Mouse (Mus musculus) hindbrain, embryonic 11.5 days (tissue): ENCODE results near the gene Klhdc8a. TPM values are rescaled to one million over a fixed set of nuclear protein-coding genes. Genes with fewer than 3 reads are reported as not detected.
"Not testable (repeated sequence)": the region's sequence is repeated elsewhere in the genome, so short reads cannot be mapped to it uniquely, and the experiment has no call there.

Experiments used
- ATAC-seq: fragments of 200-750 bp; cut with Nextera tagmentation; 2 replicates; pipeline ENCODE4 v1.8.0; 2017; ENCODE audit warnings: mild to moderate bottlenecking, moderate TSS enrichment, moderate library complexity; ENCODE audit not compliant: low FRiP score
- DNase-seq: peaks from one replicate; pipeline ENCODE4 v3.0.0-alpha.2; 2015; ENCODE audit warnings: low spot score
- H3K27ac ChIP-seq: fragments of 300-500 bp; sonication (generic); 2 replicates; pipeline ENCODE4 v1.5.1; 2014; ENCODE audit warnings: mild to moderate bottlenecking, low read depth, low read length
- H3K27me3 ChIP-seq: fragments of 300-500 bp; sonication (generic); 2 replicates; pipeline ENCODE4 v1.6.1; 2014; ENCODE audit warnings: mild to moderate bottlenecking, low read length, moderate library complexity, mixed read lengths; ENCODE audit not compliant: control insufficient read depth, insufficient read depth
- H3K36me3 ChIP-seq: fragments of 300-500 bp; sonication (generic); 2 replicates; pipeline ENCODE4 v1.6.1; 2014; ENCODE audit warnings: mild to moderate bottlenecking, low read length, moderate library complexity, mixed read lengths; ENCODE audit not compliant: control insufficient read depth, insufficient read depth
- H3K4me1 ChIP-seq: fragments of 300-500 bp; sonication (generic); replicated peaks from 2 replicates; pipeline ENCODE4 v1.6.1; 2014; ENCODE audit warnings: low read length, mixed read lengths; ENCODE audit not compliant: control insufficient read depth, insufficient read depth
- H3K4me2 ChIP-seq: fragments of 300-500 bp; sonication (generic); replicated peaks from 2 replicates; pipeline ENCODE4 v1.6.1; 2014; ENCODE audit warnings: mild to moderate bottlenecking, low read depth, low read length
- H3K4me3 ChIP-seq: fragments of 300-500 bp; sonication (generic); 2 replicates; pipeline ENCODE4 v1.5.1; 2014; ENCODE audit warnings: low read depth, low read length
- H3K9ac ChIP-seq: fragments of 300-500 bp; sonication (generic); 2 replicates; pipeline ENCODE4 v1.6.1; 2014; ENCODE audit warnings: low read depth, low read length
- H3K9me3 ChIP-seq: fragments of 300-500 bp; sonication (generic); 2 replicates; pipeline ENCODE4 v1.6.1; 2016; ENCODE audit warnings: low read length; ENCODE audit not compliant: control insufficient read depth
- WGBS: fragments of 180-500 bp; shearing (Covaris S2); extraction: QIAGEN DNeasy Blood & Tissue Kit; methylation state at CpG from one replicate; pipeline ENCODE4 v1.1.7; 2014; 5-methylcytosine and 5-hydroxymethylcytosine counted together
- polyA plus RNA-seq: library from polyadenylated mRNA; unstranded; fragments of >200 nt; fragmentation: Nextera tagmentation; extraction: Ambion mirVana; gene quantifications from 2 replicates; pipeline ENCODE4 v1.2.1, GENCODE M21; 2014

Klhdc8a gene
- polyA plus RNA-seq, 1 experiment from 2014 or later = 3.0 TPM

DNA sequence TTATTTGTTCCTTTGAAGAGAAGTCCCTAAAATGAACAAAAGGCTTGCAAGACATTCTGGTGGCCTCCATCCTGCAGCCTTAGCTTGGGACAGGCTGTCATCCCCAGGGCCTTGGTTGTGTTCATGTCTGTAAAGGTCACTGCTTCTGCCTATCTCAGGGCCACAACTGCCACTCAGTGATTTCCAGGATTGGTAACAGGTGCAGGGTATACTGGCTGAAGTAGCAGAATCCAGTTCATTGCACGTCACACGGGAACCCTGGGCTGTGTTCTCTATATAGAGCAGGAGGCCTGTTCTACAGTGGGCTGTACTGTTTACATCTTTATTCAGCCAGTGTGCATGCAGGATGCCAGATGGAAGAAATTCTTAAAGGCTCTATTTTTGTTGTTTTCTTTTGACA lies 30.5 kb upstream of the Klhdc8a start:
- no peak for ATAC-seq
- no peaks in the 10 kb centered on the region for H3K27me3 ChIP-seq
- H3K9ac ChIP-seq = no peak overlapping the region
- no peak overlapping the region for H3K4me2 ChIP-seq
- H3K4me1 ChIP-seq = no peaks in the 10 kb centered on the region
- no peaks in the 10 kb centered on the region for H3K36me3 ChIP-seq
- H3K27ac ChIP-seq = no peak overlapping the region
- H3K9me3 ChIP-seq = no peaks in the 10 kb centered on the region
- WGBS = 87% methylated on average over 2 of the region's 2 CpGs
- H3K4me3 ChIP-seq = no peak overlapping the region
- no peak for DNase-seq

DNA sequence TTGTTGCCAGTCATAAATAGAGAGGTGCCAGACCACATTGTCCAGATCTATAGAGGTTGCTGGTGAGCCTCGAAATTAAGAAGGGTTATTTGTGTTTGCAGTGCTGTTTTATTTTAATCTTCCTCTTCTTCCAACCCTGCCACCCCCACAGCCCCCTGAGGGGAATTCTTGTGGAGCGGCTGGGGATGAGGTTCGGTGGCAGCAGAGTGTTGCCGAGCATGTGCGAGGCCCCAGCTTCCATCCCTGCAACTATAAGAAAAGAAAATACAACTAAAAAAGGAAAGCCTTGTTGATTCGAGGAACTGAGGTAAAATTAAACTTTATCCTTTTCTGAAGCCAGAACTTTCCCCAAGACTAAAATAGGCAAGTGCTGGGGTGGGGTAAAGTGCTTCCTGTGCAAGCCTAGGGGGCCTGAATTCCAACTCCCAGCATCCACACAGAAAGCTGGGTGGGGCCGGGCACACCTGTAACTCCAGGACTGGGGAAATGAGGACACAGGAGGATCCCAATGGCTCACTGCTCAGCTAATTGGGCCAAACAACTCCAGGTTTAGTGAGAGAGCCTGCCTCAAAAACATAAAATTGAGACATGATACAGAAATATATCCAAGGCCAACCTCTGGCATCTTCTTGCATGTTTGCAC lies 29.9 kb upstream of the Klhdc8a start:
- Histone ChIP-seq H3K9ac (no peak overlapping the region), H3K4me3 (no peak overlapping the region), H3K9me3 (no peaks in the 10 kb centered on the region), H3K36me3 (no peaks in the 10 kb centered on the region), H3K27me3 (no peaks in the 10 kb centered on the region), H3K4me1 (no peaks in the 10 kb centered on the region), H3K4me2 (no peak overlapping the region), H3K27ac (no peak overlapping the region)
- DNase-seq (no peak), ATAC-seq (no peak)
- WGBS = 60% methylated on average over 7 of the region's 7 CpGs

- H3K9me3 ChIP-seq = no peaks in the 10 kb centered on the region
- H3K4me2 ChIP-seq = no peak overlapping the region
- H3K27ac ChIP-seq = no peak overlapping the region
- no peak for ATAC-seq
- H3K4me3 ChIP-seq = no peak overlapping the region
- DNase-seq = no peak
- H3K27me3 ChIP-seq = no peaks in the 10 kb centered on the region
- WGBS = 56% methylated on average over 3 of the region's 3 CpGs
- no peaks in the 10 kb centered on the region for H3K4me1 ChIP-seq
- no peak overlapping the region for H3K9ac ChIP-seq
- no peaks in the 10 kb centered on the region for H3K36me3 ChIP-seq
These were observed 27.2 kb upstream of the Klhdc8a start for GRCm38 (mm10) chr1:132271237-132271636.

DNA sequence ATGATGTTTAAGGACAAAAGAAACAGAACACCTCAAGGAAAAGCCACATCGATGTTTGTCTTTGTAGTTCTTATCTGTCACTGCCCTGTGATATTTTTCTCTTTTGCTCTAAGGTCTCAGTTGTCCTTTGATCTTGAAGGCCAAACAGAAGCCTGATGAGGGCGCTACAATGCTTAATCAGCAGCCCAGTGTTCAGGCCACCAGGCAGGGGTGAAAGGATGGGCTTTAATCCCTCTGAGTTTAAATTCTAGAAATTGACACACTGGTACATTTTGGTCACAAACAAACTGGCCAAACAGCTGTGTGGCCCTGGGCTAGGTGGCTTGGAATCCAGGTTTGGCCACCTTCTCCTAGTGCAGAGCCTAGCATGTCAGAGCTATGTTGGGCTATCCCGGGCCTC lies 21.7 kb upstream of the Klhdc8a start:
- Histone ChIP-seq H3K27ac (no peak overlapping the region), H3K4me2 (no peak overlapping the region), H3K36me3 (no peaks in the 10 kb centered on the region), H3K27me3 (no peaks in the 10 kb centered on the region), H3K9ac (no peak overlapping the region), H3K9me3 (no peaks in the 10 kb centered on the region), H3K4me3 (no peak overlapping the region), H3K4me1 (no peaks in the 10 kb centered on the region; the same call in 1 of the 2 replicates)
- ATAC-seq (no peak), DNase-seq (no peak)
- 80% methylated on average over 3 of the region's 3 CpGs for WGBS

- no peak for ATAC-seq
These were observed 21.3 kb upstream of the Klhdc8a start for GRCm38 (mm10) chr1:132277124-132277523.

GRCm38 (mm10) chr1:132280636-132281035 lies 17.8 kb upstream of the Klhdc8a start:
- H3K4me3 ChIP-seq, H3K4me2 ChIP-seq, H3K27me3 ChIP-seq, DNase-seq, ATAC-seq, H3K4me1 ChIP-seq, H3K36me3 ChIP-seq, H3K27ac ChIP-seq, H3K9me3 ChIP-seq, H3K9ac ChIP-seq: not testable (repeated sequence)
- 73% methylated on average over 6 of the region's 6 CpGs for WGBS

More at GRCm38 (mm10) chr1:132277124-132277523, 21.3 kb upstream of the Klhdc8a start:
- Histone ChIP-seq H3K27ac (no peak overlapping the region), H3K27me3 (no peaks in the 10 kb centered on the region), H3K4me1 (no peaks in the 10 kb centered on the region; the same call in 1 of the 2 replicates), H3K9ac (no peak overlapping the region), H3K4me2 (no peak overlapping the region), H3K4me3 (no peak overlapping the region), H3K9me3 (no peaks in the 10 kb centered on the region), H3K36me3 (no peaks in the 10 kb centered on the region)
- 78% methylated on average over 6 of the region's 6 CpGs for WGBS
- DNase-seq = no peak

GRCm38 (mm10) chr1:132281523-132282176 lies 16.8 kb upstream of the Klhdc8a start:
- Histone ChIP-seq H3K9me3 (no peaks in the 10 kb centered on the region), H3K9ac (no peak overlapping the region), H3K36me3 (no peaks in the 10 kb centered on the region), H3K27me3 (peaks cover under 1% of the 10 kb centered on the region; the same call in 1 of the 2 replicates), H3K27ac (peak overlapping the region; percentile 47), H3K4me3 (no peak overlapping the region), H3K4me2 (no peak overlapping the region), H3K4me1 (peaks cover 2% of the 10 kb centered on the region; the same call in 1 of the 2 replicates)
- DNase-seq (no peak), ATAC-seq (peak; percentile 51)
- 11% methylated on average over 8 of the region's 8 CpGs for WGBS

DNA sequence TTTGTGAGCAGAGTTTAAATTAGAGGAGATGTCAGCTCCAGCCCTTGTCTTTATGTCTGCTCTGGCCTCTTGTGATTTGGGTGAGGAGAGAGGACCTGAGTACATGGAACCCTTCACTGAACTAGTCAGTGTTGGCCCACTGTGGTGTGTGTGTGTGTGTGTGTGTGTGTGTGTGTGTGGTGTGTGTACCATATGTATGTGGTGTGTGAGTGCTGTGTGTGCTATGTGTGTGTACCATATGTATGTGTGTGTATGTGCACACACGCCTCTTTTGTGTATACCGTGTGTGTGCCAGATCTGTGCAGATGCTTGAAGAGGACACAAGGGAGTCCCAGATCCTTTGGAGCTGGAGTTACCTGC lies 16.3 kb upstream of the Klhdc8a start:
- Histone ChIP-seq H3K4me2 (no peak overlapping the region), H3K9me3 (no peaks in the 10 kb centered on the region), H3K27ac (peak overlapping the region; percentile 47), H3K4me3 (no peak overlapping the region), H3K4me1 (peaks cover 2% of the 10 kb centered on the region; the same call in 1 of the 2 replicates), H3K9ac (no peak overlapping the region), H3K36me3 (no peaks in the 10 kb centered on the region), H3K27me3 (peaks cover 3% of the 10 kb centered on the region; the same call in 1 of the 2 replicates)
- 84% methylated on average over 2 of the region's 2 CpGs for WGBS
- DNase-seq (no peak), ATAC-seq (peak; percentile 34; the same call in 1 of the 2 replicates)

GRCm38 (mm10) chr1:132283018-132283417 lies 15.4 kb upstream of the Klhdc8a start:
- H3K36me3 ChIP-seq = no peaks in the 10 kb centered on the region
- peak overlapping the region; percentile 47 for H3K27ac ChIP-seq
- H3K4me1 ChIP-seq = peaks cover 2% of the 10 kb centered on the region; the same call in 1 of the 2 replicates
- ATAC-seq (peak; percentile 78), DNase-seq (peak; percentile 56)
- 34% methylated on average over 13 of the region's 13 CpGs for WGBS
- H3K9ac ChIP-seq = no peak overlapping the region
- no peak overlapping the region for H3K4me2 ChIP-seq
- H3K4me3 ChIP-seq = no peak overlapping the region
- H3K27me3 ChIP-seq = peaks cover 3% of the 10 kb centered on the region; the same call in 1 of the 2 replicates
- no peaks in the 10 kb centered on the region for H3K9me3 ChIP-seq
